Mouse (Mus musculus): ENCODE measurements around the gene Cyp11a1.

Gene Cyp11a1

DNA sequence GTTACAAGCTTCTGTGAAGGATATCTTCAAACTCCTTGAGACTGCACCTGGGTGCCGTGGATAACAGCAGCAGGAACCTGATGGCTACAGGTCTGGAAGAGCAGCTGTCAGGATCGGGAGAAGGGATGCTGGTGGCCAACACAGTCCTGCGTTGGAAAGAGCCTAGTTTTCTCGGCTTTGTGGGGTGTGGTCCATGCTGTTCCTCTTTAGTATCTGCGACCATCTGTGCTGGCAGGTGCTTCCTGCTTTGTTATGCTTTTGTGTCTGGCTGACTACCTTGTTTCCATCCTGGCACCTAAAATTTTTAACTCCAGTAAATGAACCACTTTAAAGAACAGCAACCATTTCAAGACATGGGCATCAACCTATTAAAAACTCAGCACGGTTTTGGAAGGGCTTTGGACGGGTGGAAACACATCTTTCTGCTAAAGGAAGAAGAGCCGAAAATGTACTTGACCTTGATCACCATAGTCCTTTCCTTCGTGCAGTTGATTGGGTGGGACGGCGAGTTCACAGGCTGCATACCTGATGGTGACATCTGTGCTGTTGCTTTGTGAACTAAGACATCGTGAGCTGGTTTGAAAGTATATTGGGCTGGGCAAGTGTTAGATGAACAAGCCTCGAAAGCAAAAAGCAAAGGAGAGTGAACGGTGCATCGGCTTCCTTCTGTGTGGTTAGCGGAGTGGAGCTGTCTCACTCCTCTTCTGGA is at the start of gene Cyp11a1:
Gene Cyp11a1 (plus strand): TSS at position 659 of the 709 bp plus-strand sequence.
- no peak for DNase-seq (ENCODE audit: low read depth, low spot score)

DNA sequence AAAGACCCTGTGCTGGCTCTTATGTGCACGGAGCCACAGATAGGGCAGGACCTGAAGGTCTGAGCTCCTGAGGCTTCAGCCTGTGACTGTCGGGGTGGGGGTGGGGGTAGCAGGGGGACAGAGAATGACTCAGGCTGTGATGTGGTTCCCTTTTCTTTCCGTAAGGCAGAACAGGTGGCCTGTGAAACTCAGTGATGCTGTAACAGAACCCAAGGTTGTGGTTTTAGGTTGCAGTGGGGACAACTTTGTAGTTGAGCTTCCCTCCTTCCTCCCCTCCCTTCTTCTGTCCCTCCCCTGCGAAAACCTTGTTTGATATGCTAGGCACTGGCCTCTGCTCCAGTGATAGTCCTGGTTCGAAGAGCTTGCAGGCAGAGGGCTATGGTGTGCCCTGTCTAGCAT is 49.4 kb upstream of the Cyp11a1 start:
- DNase-seq (ENCODE audit: low read depth, low spot score), result no peak

DNA sequence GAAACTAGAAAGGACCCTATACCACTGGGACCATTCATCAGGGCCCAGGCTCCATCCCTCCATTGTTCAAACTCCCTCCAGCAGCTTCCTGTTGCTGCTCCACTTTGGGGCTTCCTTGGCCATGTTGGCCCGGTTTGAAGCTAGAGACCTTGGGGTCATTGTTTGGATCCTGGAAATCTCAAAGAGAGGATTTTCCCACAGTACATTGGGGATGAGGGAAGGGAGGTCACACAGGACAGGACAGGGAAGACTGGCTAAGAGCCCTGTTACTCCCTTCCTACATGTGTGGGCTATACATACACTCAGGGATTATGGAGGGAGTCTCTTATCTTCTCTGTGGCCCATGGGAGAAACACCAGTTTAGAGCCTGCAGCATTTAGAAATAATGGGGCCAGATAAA is 47.6 kb upstream of the Cyp11a1 start:
- DNase-seq (ENCODE audit: low read depth, low spot score), result no peak

DNA sequence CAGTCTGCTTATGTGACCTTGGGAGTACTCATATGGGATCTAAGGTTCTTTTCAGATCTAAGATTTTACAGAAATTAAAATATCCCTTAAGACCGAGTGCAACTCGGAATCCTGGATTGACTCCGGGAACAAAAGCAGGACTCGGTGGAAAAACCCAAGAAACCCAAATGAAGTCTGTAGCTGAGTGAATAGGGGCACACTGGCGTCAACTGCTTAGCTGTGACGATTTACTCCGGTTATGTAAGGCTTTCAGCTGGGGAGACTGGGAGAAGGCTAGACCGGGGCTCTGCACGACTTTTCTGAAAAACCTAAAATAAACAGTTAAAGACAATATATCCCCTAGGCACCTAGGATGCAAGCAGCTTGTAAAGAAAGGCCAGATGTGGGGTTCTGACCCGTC is 46.8 kb upstream of the Cyp11a1 start:
- no peak for DNase-seq (ENCODE audit: low read depth, low spot score)

DNA sequence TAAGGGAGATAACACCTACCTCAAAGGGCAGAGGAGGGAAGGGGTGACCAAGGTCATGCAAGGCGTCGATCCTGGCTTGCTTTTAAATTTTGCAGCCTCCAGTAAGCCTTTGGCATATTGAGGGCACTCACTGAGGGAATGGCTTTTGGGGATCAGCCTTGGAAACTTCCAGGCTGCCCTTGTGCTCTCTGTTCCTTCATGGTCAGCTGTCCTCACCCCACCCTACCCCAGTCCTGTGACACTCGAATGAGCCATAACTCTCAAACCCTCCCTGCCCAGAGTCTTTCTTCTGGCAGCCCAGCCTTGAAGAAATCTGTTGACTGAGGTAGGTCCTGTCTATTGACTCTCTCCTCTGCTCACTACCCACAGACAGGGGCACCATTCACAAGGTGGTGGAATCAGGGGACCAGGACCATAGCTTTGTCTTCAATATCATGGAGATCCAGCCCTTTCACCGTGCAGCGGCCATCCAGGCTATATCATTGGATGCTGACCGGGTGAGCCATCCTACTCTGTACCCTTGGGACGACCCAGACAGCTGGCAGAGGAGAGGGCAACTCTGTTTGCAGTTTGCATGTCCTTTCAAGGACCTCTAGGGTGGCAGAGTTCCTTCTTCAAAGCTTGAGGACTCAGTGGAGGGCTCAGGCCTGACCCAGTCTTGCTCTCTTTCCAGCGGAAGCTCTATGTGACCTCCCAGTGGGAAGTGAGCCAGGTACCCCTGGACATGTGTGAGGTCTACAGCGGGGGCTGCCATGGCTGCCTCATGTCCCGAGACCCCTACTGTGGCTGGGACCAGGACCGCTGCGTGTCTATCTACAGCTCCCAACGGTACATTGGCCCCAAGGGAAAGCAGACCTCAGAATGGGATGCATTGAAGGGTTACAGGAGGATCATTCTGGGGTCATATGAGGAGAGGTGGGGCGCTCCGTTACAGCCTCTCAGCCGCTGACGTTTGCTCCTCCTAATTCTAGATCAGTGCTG is 46.0 kb upstream of the Cyp11a1 start:
- DNase-seq (ENCODE audit: low read depth, low spot score), result no peak

DNA sequence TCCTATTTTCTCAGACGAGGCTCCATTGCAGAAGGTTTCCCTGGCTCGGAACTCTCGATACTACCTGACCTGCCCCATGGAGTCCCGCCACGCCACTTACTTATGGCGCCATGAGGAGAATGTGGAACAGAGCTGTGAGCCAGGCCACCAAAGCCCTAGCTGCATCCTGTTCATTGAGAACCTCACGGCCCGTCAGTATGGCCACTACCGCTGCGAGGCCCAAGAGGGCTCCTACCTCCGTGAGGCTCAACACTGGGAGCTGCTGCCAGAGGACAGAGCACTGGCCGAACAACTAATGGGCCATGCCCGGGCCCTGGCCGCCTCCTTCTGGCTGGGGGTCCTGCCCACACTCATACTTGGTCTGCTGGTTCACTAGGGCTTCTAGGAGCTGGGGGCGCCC is 45.0 kb upstream of the Cyp11a1 start:
- DNase-seq (ENCODE audit: low read depth, low spot score), result no peak

DNA sequence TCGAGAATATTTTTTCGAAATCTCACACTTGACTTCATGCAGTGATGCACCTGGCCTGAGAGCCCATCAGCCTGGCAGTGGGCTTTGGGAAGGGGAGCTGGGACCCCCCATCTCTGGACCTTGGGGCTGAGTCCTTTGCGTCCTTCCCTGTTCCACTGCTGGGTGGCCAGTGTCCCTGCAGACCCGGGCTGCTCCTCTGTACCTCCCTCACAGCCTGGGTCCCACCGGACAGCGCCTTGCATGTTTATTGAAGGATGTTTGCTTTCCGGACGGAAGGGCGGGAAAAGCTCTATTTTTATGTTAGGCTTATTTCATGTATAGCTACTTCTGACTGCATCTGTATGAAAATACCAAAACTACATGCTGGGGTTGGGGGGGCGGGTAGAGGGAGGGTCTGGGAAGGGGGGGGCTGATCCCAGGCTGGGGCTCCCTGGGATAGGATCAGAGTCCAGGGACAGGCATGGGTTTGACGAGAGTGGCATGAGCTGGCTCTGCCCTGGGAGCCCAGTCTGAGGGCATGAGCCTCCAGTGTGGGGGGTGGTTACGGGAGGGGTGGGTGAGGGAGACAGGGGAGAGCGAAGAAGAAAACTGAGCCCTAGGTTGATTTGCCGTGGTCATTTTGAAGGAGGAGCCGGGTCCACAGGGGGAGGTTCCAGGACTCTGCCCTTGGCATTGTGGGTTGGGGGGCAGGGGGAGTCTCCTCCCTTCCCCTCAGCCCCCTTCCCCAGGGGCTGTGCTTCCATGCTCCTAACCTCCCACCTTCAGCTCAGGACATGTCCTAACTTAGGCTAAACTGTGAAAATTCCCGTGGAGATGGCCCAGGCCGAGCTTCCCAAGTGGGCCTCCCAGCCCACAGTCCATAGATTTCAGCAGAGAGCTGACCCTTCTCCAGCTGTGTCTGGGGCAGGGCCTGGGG is 44.1 kb upstream of the Cyp11a1 start:
- no peak for DNase-seq (ENCODE audit: low read depth, low spot score)

DNA sequence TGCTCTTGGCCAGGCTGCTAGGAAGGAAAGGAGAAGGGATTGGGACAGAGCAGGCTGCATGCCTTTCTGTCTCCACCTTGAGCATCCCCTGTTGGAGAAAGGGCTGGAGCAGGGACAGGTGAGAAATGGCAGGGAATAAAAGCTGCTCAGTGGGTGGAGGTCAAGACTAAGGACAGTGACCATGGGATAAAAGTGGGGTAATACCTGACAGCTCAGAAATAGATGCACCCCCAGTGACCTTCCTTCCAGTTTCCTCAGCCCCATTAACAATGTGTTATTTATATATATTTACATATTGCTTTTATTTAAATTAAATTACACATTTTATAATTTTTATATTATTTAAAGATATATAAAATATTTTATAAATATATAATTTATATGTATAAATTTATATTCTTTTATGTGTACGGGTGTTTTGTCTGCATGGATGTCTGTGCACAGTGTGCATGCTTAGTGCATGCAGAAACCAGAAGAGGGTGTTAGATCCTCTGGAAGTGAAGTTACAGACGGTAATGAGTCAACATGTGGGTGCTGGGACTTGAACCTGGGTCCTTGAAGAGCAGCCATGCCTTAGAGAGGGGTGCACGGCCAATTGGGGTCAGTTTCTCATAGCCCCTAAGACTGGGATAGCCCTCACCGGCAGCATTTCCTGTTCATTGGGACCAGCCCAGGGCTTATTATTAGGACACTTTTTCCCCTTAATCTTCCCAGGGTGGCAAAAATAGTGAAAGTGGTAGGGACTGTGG is 42.8 kb upstream of the Cyp11a1 start:
- DNase-seq (ENCODE audit: low read depth, low spot score), result no peak

DNA sequence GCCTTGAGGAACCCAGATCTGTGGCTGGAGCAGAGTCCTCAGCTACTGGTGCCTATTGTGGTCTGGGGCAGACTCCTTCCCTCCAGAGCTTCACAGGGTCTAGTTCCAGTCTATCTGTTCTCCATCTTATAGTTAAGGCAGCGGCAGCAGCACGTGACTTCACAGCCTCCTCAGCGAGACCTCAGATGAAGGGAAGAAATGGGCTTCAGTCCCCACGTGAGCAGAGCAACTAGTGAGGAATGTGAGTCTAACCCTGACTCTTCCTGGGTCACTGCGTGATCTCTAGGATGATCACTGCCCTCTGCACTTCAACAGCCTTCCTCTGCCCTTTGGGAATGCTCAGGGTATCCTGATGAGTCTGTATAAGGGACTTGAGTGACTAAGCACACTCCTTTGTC is 42.2 kb upstream of the Cyp11a1 start:
- no peak for DNase-seq (ENCODE audit: low read depth, low spot score)

DNA sequence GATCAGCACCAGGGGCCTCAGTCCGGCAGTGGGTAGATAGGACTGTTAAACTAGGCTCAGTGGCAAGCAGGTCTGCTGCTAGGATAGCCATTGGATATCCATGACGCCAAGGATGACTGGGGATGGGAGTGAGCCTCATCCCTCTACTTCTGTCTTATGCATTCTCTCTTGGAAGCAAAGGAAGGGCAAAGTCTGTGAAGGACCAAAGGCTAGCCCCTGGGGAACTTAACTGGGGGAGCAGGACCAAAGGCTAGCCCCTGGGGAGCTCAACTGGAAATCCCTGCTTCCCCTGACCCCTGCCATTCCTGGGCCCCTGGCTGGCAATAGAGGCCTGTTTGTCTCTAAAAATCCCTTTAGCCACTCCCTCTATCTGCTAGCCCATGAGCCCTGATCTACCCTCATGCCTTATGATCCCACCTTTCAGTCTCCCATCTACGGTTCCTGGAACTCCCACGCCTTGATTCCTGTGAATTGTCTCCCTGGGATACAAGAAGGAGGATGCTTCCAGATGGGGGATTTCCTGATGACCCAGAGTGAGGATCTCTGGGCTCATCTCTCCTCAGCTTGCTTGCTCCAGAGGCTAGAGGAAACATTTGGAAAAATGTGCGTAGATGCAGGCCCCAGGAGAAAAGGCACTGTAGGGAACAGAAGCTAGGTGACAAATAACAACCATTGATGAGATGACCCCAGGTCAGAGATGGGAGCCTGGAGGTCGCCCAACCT is 41.5 kb upstream of the Cyp11a1 start:
- DNase-seq (ENCODE audit: low read depth, low spot score), result no peak

DNA sequence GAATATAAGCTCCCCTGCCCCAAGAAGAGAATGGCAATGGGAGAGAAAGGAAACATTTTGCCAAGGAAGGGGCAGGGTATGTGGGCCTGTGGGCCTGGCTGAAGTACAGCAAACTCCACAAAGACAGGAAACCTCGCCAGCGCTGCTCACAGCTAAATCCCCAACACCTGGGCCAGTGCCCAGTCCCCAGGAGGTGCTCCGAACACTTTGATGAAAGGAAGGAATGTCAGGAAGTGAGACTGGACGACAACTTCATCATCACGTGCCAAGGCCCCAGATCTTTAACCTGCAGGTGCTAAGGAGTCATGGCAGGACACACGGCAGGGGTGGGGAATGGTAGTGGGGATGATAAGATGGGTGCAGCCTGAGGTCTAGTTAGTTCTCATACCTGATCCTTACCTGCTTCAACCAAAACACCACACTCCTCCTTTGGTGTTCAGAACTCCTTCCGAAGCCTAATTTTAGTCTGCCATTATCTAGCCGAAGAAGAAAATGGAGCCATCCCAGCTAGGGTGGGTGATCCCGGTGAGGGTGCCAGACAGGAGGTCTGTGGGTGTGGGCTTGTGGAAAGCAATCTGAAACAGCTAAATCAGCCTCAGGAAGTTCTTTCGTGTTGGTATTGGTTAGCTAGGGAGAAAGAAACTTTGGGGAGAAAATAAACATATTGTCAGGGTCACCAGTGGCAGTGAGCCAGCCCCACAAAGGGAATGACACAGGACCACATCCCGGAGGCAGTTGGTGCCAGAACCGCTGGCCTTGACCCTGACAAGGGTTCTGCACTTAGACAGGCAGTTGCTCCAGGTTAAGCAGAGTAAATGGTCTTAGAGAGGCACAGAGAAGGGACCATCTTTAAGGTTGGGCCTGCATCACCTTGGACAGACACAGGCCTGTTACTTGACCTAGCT is 40.7 kb upstream of the Cyp11a1 start:
- DNase-seq (ENCODE audit: low read depth, low spot score), result no peak

DNA sequence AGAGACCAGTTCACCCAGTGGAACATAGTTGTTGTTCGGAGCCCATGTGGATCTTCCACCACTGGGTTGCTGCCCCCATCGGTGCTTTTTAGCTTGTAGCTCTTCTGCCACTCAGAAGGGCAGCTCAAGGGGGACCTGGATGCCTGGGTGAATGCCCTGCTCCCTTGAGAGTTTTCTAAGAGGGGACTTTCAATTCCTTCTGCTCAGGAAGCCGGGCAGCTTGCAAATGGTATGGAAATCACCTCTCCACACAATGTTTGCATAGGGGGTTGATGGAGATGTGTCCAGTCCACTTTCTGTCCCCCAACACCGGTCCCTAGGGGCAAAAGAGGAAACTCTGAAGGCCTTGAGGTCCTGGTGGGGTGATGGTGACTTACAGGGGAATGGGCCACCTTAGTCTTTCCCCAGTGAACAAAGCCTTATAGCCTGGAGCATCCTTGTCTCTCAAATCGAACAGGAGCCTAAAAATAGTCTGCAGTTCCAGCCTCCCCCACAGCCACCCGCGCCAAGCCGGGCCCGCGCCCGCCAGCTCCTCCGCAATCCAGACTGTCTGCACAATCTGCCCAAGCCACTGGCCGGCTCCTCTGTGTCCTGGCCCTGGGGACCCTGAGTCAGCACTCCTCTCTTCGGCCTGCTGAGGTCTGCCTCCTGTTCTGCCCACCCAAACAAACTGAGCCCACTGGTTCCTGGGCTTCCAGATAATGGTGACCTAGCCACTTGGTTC is 38.8 kb upstream of the Cyp11a1 start:
- no peak for DNase-seq (ENCODE audit: low read depth, low spot score)

DNA sequence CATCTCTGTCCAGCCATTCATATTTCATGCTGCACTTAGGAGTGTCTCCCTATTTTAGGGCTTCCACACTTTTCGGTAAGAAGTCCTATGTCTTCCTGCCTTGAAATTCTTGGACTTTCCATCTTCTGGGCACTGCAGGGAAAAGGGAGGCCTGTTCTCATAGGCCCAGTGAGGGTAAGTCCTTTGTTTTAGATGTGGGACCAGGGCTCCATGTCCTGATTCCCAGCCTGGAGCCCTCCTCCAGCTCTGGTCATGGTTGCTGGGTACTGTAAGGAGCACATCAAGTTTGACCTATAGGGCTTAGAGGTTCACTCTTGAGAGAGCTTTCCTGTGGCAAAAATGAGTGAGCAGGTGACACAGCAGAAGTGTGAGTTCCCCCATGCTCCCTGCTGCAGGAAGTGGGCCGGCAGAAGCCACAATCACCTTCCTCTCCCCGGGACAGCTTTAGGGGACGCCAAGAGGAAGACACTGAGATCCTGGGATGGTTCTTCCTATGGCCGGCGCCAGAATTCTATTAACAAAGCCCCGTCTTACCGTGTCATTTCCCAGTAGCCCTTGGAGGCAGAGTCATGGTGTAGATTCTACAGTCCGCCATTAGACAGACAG is 37.9 kb upstream of the Cyp11a1 start:
- DNase-seq (ENCODE audit: low read depth, low spot score), result no peak

DNA sequence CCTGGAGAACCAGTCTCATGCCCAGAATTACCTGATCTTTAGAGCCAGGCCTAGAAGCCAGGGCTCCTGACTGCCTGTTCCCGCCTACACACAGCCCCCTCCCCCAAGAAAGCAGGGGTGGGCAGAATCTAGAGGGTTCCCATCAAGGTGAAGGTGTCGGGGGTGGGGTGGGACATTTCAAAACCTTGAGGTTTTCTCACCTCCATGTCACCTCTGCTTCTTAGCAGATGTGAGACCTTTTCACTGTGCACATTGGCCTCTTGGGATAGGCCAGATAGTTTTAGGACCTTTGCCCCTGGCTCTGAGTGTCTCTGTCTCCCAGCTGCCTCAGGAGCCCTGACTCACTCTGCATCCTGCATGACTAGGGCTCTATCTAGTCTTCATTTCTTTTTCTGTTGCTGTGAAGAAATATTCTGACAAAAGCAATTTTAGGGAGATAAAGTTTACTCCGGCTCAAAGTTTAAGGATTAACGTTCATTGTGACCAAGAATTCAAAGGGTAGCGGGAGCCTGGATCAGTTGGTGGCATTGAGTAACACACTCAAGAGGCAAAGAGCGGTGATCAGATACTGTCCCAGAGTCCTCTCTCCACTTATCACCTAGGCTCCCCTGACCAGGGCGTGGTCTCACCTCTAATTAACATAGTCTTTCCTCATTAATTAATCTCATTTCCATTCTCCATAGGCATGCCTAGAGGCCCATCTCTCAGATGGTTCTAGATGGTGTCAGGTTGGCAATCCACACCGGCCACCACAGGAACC is 37.2 kb upstream of the Cyp11a1 start:
- DNase-seq (ENCODE audit: low read depth, low spot score), result no peak

DNA sequence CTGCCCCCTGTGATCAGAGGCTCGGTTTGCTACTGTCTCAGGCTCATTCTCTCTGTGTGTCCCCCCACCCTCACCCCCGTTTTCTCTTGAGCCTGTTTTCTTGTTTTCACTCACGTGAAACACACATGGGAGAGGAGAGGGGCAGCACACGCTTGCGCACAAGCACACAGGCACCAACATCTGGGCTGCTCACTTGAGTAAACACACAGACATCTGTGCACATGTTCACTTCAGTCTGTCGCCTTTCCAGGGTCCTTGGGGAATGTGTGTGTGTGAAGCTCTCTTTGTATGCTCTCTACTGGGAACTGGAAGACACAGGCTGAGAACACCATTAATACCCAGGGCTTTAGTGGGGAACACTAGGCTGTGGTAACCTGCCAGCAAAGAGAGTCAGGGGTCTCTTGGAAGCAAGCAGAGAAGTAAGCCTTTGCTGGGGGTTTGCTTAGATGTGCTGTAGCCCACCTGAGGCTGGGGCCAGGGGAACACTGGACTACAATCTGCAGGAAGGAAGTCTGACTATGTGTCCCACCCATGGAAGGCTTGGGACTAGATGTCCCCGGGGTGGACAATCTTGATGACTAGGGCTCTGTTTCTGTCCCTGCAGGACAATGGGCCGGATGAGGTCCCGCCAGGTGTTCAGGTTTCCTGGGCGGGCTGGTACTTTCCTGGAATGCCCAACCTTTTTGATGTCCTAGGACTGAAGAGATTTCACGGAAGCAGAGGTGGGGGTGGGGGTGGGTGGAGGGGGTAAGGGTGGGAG is 36.3 kb upstream of the Cyp11a1 start:
- DNase-seq (ENCODE audit: low read depth, low spot score), result no peak

DNA sequence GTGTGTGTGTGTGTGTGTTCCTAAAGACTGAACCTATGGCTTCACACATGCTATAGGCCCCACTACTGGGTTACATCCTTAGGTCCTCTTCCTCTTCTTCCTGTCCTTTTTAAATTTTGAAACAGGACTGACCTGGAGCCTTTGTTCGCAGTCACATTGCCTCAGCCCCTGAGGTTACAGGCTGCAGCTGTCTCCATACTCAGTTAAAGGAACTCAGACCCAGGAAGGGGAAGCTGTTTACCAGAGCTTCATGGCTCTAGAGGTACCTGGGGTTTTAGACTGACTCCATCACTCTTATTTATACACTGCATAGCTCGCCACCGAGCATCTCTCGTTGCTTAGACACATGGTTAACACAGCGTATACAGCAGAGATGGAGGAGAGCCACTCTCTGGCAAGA is 34.8 kb upstream of the Cyp11a1 start:
- no peak for DNase-seq (ENCODE audit: low read depth, low spot score)

DNA sequence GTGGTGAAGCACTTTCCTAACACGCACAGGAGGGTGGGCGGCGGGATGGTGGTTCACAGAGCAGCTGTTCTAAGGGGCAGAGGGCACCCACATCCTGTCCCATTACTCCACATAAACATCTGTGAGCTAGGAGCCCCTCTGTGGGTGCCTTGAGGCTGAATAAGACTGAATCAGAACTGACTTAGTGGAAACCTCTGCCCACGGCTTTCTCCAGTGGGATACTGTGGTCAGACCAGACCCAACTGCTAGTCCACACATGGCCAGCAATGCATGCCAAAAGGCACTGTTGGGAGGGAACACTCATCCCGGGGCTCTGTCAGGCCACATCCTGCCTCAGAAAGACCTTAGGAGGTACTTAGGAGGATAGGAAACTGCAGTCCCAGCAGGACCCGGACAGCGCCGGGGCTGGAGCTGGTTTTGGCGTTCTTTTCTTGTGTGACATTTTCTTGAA is 34.0 kb upstream of the Cyp11a1 start:
- no peak for DNase-seq (ENCODE audit: low read depth, low spot score)

Measured in c-Kit-negative CD71-positive TER-119-positive erythroid progenitor cells, embryonic 14.5 days (primary cell).